Mouse (Mus musculus): ENCODE measurements around the gene 1700016D06Rik. TPM values are rescaled to one million over a fixed set of nuclear protein-coding genes. Genes with fewer than 3 reads are reported as not detected.
A peak's percentile ranks its signal among the peaks of the same experiment; 100 is the strongest.
"Not testable (repeated sequence)": the region's sequence is repeated elsewhere in the genome, so short reads cannot be mapped to it uniquely, and the experiment has no call there.

Gene 1700016D06Rik
- total RNA-seq, 2 experiments from 2014 or later, result not detected

- intact Hi-C loops (cut with DNase I; ENCODE audit: low total_unique reads), result loop anchor here (5.0 kb wide), 2 partner anchors 73 to 158 kb away; no protein-coding TSS in a partner anchor
Observed at GRCm38 (mm10) chr8:11704716-11705420, 4.0 kb upstream of the 1700016D06Rik start.

GRCm38 (mm10) chr8:11703789-11704188 is 2.9 kb upstream of the 1700016D06Rik start:
- intact Hi-C loops (cut with DNase I; ENCODE audit: low total_unique reads), result loop anchor here (5.0 kb wide), 2 partner anchors 71 to 156 kb away; no protein-coding TSS in a partner anchor

More at GRCm38 (mm10) chr8:11704716-11705420, 4.0 kb upstream of the 1700016D06Rik start:
- DNase-seq, result no peak

GRCm38 (mm10) chr8:11701428-11701827 is 565 bp upstream of the 1700016D06Rik start:
- intact Hi-C loops (cut with DNase I; ENCODE audit: low total_unique reads), result loop anchor here (5.0 kb wide), 2 partner anchors 69 to 154 kb away; no protein-coding TSS in a partner anchor
- DNase-seq, result no peak

More at GRCm38 (mm10) chr8:11703789-11704188, 2.9 kb upstream of the 1700016D06Rik start:
- DNase-seq, result no peak

DNA sequence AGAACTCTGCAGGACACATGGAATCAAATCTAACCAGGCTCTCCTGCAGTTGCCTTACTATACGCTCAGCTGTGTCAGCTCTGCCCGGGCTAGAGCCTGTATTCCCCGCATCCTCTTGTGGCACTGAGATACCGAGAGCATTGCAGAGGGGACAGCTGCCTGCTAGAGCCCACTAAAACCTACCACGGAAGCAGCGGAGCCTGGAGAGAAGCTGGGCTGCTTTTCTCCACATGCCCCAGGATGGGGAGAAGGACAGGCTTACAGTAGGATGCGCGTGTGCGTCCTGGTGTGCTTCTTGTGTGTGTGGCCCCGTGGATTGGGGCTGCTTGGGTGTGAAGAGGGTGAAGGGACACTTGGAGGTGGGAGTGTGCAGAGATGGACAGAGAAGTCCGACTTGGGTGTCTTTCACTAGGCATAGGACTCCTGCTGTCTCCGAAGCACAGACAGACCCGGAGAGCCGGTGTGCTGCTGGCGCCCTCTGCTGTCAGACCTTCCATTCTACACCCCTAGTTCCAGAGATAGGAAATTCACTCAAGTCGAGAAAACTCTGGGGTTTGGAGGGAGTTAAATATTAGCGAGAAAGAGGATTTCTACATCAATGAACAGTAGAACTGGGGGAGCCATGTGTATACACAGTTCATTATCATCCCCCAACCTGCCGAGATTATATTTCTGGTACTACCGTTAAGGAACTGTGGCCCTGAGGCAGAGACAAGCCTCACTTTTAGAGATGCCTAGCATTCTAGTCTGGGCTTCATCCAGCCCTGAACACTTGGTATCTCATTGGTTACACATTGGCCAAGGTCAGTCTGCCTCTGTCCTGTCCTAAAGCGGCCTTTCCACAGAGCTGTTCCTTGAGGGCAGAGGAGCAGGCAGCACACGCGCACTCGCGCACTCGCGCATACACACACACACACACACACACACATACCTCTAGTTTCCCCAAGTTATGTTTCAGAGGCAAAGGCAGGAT is 517 bp downstream of the 1700016D06Rik start:
- intact Hi-C loops (cut with DNase I; ENCODE audit: low total_unique reads), result loop anchor here (5.0 kb wide), 2 partner anchors 68 to 153 kb away; no protein-coding TSS in a partner anchor
- DNase-seq, result peak; percentile 82

- intact Hi-C loops (cut with DNase I; ENCODE audit: low total_unique reads), result loop anchor here (5.0 kb wide), 2 partner anchors 67 to 152 kb away; no protein-coding TSS in a partner anchor
- no peak for DNase-seq
Observed at GRCm38 (mm10) chr8:11699442-11700001, 1.3 kb downstream of the 1700016D06Rik start.

GRCm38 (mm10) chr8:11697467-11697866 is 3.4 kb downstream of the 1700016D06Rik start:
- intact Hi-C loops (cut with DNase I; ENCODE audit: low total_unique reads), result no loop called here
- DNase-seq, result no peak

DNA sequence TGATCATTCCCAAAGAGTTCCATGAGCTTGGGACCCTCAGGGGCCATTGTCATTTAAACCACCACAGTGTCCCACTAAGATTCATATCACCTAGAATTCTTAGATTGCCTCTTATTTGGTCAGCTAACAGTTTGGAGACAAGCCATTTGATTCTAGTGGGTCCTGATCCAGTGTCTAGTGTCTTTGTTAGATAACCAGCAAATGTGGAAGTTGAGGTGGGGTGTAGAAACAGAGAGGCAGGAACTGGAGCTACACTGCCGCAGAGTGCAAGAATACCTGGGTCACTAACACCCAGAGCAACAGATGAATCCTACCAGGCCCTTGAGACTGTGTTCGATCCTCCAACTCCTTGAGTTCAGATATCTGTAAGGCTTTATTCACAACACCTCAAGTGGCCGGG is 4.7 kb downstream of the 1700016D06Rik start:
- no peak for DNase-seq
- intact Hi-C loops (cut with DNase I; ENCODE audit: low total_unique reads), result no loop called here

GRCm38 (mm10) chr8:11693972-11694371 is 6.9 kb downstream of the 1700016D06Rik start:
- intact Hi-C loops (cut with DNase I; ENCODE audit: low total_unique reads), result no loop called here
- DNase-seq, result no peak

DNA sequence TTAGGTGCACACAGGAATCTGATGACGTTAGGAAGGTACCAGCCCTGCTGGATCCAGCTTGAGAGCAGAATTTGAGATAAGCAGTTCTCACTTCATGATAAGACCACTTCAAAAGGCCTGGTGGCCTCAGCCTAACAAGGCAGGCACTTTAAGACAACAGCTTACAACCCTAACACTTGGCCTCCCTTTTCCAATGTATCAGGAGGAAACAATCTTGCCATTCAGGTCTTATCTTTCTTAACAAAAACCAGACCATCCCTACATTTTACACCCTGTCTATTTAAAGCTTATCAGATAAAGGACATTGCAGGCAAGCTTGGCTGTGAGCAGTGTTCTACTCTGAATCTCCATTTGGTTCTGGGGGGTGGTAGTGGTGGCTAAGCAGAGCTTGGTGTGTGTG is 8.4 kb downstream of the 1700016D06Rik start:
- intact Hi-C loops (cut with DNase I; ENCODE audit: low total_unique reads), result no loop called here
- DNase-seq, result no peak

DNA sequence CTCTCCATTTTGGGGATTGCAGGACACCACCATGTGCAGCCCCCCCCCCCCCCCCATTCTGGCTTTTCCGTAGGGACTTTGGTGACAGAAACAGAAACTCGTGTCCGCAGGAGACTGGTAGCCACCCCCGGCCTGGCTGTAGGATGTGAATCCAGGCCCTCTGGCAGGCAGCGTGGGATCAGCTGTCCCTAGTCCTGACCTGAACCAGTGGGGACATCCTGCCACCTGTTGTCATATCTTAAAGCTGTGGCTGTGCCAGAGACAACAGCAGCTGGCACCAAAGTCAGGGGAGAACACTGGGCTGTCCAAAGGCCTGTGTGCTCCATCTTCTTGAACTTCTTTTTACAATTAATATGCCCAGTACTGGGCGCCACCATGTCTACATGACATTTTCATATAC is 9.1 kb downstream of the 1700016D06Rik start:
- intact Hi-C loops (cut with DNase I; ENCODE audit: low total_unique reads), result no loop called here
- DNase-seq, result peak; percentile 79

- no peak for DNase-seq
- intact Hi-C loops (cut with DNase I; ENCODE audit: low total_unique reads), result no loop called here
Observed at GRCm38 (mm10) chr8:11691284-11691683, 9.6 kb downstream of the 1700016D06Rik start.

GRCm38 (mm10) chr8:11689945-11690344 is 10.9 kb downstream of the 1700016D06Rik start:
- intact Hi-C loops (cut with DNase I; ENCODE audit: low total_unique reads), result no loop called here
- peak; percentile 64 for DNase-seq

DNA sequence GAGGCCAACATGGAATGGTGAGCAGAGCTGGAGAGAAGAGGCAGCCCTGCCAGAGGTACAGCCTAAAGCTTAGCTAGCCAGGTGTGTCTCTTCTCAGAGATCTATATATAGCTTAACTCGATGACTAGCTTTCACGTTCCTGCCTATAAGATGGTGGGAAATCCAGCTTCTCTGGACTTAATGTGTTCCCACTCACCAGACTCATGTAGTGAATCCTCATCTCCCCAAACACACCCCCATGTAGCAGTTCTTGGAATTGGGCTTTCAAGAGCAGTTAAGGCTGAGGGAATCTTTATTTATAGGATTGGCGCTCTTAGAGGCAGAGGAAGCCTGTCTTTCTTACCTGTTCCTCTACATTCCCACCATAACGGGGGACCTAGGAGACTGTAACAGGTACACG is 13.6 kb downstream of the 1700016D06Rik start:
- no peak for DNase-seq
- intact Hi-C loops (cut with DNase I; ENCODE audit: low total_unique reads), result no loop called here

DNA sequence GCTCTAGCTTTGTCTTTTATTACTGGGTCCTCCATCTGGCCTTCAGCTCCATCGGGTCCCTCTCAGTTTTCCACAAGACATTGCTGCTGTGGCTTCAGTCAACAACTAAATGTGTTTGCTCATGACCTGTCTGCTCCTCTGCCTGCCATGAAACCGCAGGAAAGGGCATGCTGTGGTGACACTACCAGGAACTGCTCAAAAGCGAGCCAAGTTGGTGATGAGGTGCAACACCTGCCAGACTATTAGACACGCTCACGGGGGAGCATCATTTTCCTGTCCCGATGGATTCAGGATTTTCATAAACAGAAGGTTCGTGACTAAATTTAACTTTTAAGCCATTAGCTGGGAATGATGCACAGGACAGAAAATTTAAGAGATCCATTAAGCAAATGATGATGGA is 16.3 kb downstream of the 1700016D06Rik start:
- intact Hi-C loops (cut with DNase I; ENCODE audit: low total_unique reads), result no loop called here
- no peak for DNase-seq

DNA sequence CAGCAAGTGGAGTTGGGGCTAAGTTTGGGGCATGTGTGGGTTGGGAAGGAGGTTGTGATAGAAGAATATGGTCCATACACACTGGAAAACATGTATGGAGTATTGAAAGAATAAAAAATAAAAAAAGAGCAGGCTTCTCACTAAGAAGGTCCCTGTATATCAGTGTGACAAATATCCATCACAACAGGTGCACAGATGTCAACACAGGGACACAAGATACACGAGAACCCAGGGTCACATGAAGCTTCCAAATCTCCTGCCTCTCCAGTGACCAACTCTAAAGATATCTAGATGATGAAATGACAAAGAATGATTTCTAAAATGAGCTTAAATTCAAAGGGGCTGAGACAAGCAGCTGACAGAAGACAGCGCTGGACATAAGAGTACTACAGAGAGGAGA is 32.6 kb downstream of the 1700016D06Rik start:
- intact Hi-C loops (cut with DNase I; ENCODE audit: low total_unique reads), result no loop called here
- DNase-seq, result no peak

GRCm38 (mm10) chr8:11666023-11666716 is 34.7 kb downstream of the 1700016D06Rik start:
- intact Hi-C loops (cut with DNase I; ENCODE audit: low total_unique reads), result not testable (repeated sequence)

GRCm38 (mm10) chr8:11661969-11662368 is 38.9 kb downstream of the 1700016D06Rik start:
- intact Hi-C loops (cut with DNase I; ENCODE audit: low total_unique reads), result no loop called here

More at GRCm38 (mm10) chr8:11666023-11666716, 34.7 kb downstream of the 1700016D06Rik start:
- not testable (repeated sequence) for DNase-seq

DNA sequence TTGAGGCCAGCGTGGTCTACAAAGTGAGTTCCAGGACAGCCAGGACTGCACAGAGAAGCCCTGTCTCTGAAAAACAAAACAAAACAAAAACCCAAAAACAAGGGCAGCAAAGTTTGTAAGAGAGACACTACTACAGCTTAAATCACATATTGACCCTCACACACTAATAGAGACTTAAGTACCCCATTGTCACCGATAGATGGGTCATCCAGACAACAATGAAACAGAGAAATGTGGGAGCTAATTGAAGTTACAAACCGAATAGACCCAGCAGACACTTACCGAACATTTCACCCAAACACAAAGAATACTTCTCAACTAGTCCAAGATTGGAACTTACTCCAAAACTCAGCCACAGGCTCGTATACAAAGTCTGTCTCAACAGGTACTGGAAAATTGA is 50.8 kb downstream of the 1700016D06Rik start:
- intact Hi-C loops (cut with DNase I; ENCODE audit: low total_unique reads), result no loop called here
- no peak for DNase-seq

More at GRCm38 (mm10) chr8:11661969-11662368, 38.9 kb downstream of the 1700016D06Rik start:
- no peak for DNase-seq

DNA sequence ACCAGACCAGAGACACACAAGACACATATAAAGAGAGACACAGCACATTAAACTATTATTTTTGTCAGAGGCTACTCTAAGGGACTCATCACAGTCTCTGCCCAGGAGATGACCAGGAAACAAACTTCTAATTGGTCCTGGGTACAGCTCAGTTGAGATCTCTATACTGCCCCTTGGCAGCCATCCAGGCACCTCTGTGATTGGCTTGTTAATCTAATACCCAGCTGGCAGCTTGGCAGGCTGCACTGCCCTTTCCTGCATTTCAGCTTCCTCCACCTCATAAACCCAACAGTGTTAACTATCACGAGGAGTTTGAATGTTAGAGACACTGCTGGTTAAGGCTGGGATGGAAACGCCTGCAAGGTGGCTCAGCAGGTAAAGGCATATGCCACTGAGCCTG is 57.7 kb downstream of the 1700016D06Rik start:
- intact Hi-C loops (cut with DNase I; ENCODE audit: low total_unique reads), result no loop called here

More for the DNA sequence above, 57.7 kb downstream of the 1700016D06Rik start:
- no peak for DNase-seq
